Mouse (Mus musculus) forebrain, embryonic 11.5 days (tissue): ENCODE data around the gene Olfr18. TPM values are rescaled to one million over a fixed set of nuclear protein-coding genes. Genes with fewer than 3 reads are reported as not detected.
"Not testable (repeated sequence)": the region's sequence is repeated elsewhere in the genome, so short reads cannot be mapped to it uniquely, and the experiment has no call there.

Experiments
- ATAC-seq: fragments of 200-750 bp; cut with Nextera tagmentation; replicated peaks from 2 replicates; pipeline ENCODE4 v1.8.0; 2017; ENCODE audit warnings: moderate TSS enrichment; ENCODE audit not compliant: low FRiP score
- DNase-seq: peaks from one replicate; pipeline ENCODE4 v3.0.0-alpha.2; 2017; ENCODE audit warnings: low spot score
- H3K27ac ChIP-seq: fragments of 300-500 bp; sonication (generic); 2 replicates; pipeline ENCODE4 v1.5.1; 2014; ENCODE audit warnings: low read depth, low read length
- H3K27me3 ChIP-seq: fragments of 300-500 bp; sonication (generic); 2 replicates; pipeline ENCODE4 v1.6.1; 2014; ENCODE audit warnings: mild to moderate bottlenecking, low read length, mixed read lengths; ENCODE audit not compliant: control insufficient read depth, insufficient read depth
- H3K36me3 ChIP-seq: fragments of 300-500 bp; sonication (generic); 2 replicates; pipeline ENCODE4 v1.6.1; 2014; ENCODE audit warnings: mild to moderate bottlenecking, low read length, moderate library complexity, mixed read lengths; ENCODE audit not compliant: control insufficient read depth, insufficient read depth
- H3K4me1 ChIP-seq: fragments of 300-500 bp; sonication (generic); replicated peaks from 2 replicates; pipeline ENCODE4 v1.6.1; 2014; ENCODE audit warnings: low read length, mixed read lengths; ENCODE audit not compliant: control insufficient read depth, insufficient read depth
- H3K4me2 ChIP-seq: fragments of 300-500 bp; sonication (generic); 2 replicates; pipeline ENCODE4 v1.6.1; 2014; ENCODE audit warnings: low read depth, mild to moderate bottlenecking, low read length, moderate library complexity, mixed read lengths; ENCODE audit not compliant: severe bottlenecking
- H3K4me3 ChIP-seq: fragments of 300-500 bp; sonication (generic); 2 replicates; pipeline ENCODE4 v1.5.1; 2014; ENCODE audit warnings: low read depth, low read length
- H3K9ac ChIP-seq: fragments of 300-500 bp; sonication (generic); 2 replicates; pipeline ENCODE4 v1.6.1; 2014; ENCODE audit warnings: low read length
- H3K9me3 ChIP-seq: fragments of 300-500 bp; sonication (generic); 2 replicates; pipeline ENCODE4 v1.6.1; 2016; ENCODE audit warnings: low read length, mixed read lengths; ENCODE audit not compliant: control insufficient read depth
- WGBS: fragments of 180-500 bp; shearing (Covaris S2); extraction: QIAGEN DNeasy Blood & Tissue Kit; methylation state at CpG from one replicate; pipeline ENCODE4 v1.1.7; 2014; 5-methylcytosine and 5-hydroxymethylcytosine counted together
- polyA plus RNA-seq: library from polyadenylated mRNA; unstranded; fragments of >200 nt; fragmentation: Nextera tagmentation; extraction: Ambion mirVana; gene quantifications from 2 replicates; pipeline ENCODE4 v1.2.1, GENCODE M21; 2014

The Olfr18 gene
- polyA plus RNA-seq, 1 experiment from 2014 or later: not detected

GRCm38 (mm10) chr9:20295562-20295961, 40.3 kb downstream of the Olfr18 start:
- H3K9me3 ChIP-seq, H3K4me3 ChIP-seq, ATAC-seq, H3K9ac ChIP-seq, H3K36me3 ChIP-seq, H3K4me2 ChIP-seq, H3K27ac ChIP-seq, DNase-seq, H3K27me3 ChIP-seq, H3K4me1 ChIP-seq: not testable (repeated sequence)
- WGBS: 81% methylated on average over 5 of the region's 5 CpGs

DNA sequence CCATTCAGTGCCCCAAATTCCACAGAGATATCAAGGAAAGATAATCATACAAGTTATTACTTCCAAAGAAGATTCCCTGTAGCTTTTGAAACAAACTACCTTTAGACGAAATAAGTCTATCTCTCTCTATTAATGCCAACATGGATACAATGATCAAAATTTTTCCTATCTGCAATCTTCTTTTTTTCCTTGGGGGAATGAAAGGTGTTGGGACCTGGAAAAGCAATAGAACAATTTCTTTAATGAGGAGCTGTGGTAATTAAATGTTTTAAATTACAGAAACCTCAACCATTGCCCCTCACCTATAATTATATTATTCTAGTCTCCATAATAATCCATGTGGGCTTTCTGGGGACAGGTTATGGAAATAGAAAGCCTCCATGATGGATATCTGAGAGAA, 53.8 kb downstream of the Olfr18 start, which contains the start of gene Olfr39:
Gene Olfr39 (plus strand): TSS at position 301 of the 400 bp plus-strand sequence.
- Histone ChIP-seq H3K4me1 (no peaks in the 10 kb centered on the region), H3K4me3 (no peak within 1 kb of the TSS), H3K36me3 (no peaks in the 10 kb centered on the region), H3K9me3 (no peaks in the 10 kb centered on the region), H3K27ac (no peak within 1 kb of the TSS), H3K27me3 (no peaks in the 10 kb centered on the region), H3K4me2 (no peak within 1 kb of the TSS), H3K9ac (no peak within 1 kb of the TSS)
- DNase-seq (no peak), ATAC-seq (no peak)
- 86% methylated on average over 1 of the region's 1 CpGs for WGBS

Other genes with a start within 250 kb of the Olfr18 start
- not detected in 2 replicates for gene Olfr868, start 237.5 kb downstream of the Olfr18 start, polyA plus RNA-seq
- not detected in 2 replicates for gene Olfr869, start 207.1 kb downstream of the Olfr18 start, polyA plus RNA-seq
- gene Olfr870, start 162.0 kb downstream of the Olfr18 start, polyA plus RNA-seq: not detected in 2 replicates
- not detected in 2 replicates for gene Olfr871, start 123.9 kb downstream of the Olfr18 start, polyA plus RNA-seq
- not detected in 2 replicates for gene Olfr872, start 99.0 kb downstream of the Olfr18 start, polyA plus RNA-seq
- gene Olfr39, start 53.7 kb downstream of the Olfr18 start, polyA plus RNA-seq: not detected in 2 replicates
- 0.04 TPM in 1 of 2 replicates, not detected in the other for gene Olfr873, start 37.6 kb downstream of the Olfr18 start, polyA plus RNA-seq
- 31.9 and 35.1 TPM in 2 replicates for gene Zfp560, start 49.1 kb upstream of the Olfr18 start, polyA plus RNA-seq
- gene Zfp26, start 124.1 kb upstream of the Olfr18 start, polyA plus RNA-seq: 29.9 and 32.3 TPM in 2 replicates
- 29.1 and 35.4 TPM in 2 replicates for gene Zfp426, start 156.7 kb upstream of the Olfr18 start, polyA plus RNA-seq
- 142 and 161 TPM in 2 replicates for gene Zfp266, start 185.3 kb upstream of the Olfr18 start, polyA plus RNA-seq
- gene Zfp846, start 245.2 kb upstream of the Olfr18 start, polyA plus RNA-seq: 22.2 and 24.4 TPM in 2 replicates